In genomic region chr1:39474516-39474915, GRCm38 (mm10) we compare ENCODE assay signal across 13 mouse cellular contexts.
"Had no signal": no experiment of that assay in that cellular context is flagged by ENCODE, and none has a peak within 500 bp of the region (broad histone marks: within the 10 kb centered on the region; RNA-seq: fewer than 3 reads in every experiment).

No protein-coding gene starts in this region.

- H3K4me3 ChIP-seq: limb, embryonic 15.5 days; liver, embryonic 13.5 days; midbrain, embryonic 13.5 days; myocyte; neural tube, embryonic 15.5 days had no signal

- H3K9ac ChIP-seq: limb, embryonic 15.5 days; liver, embryonic 13.5 days; midbrain, embryonic 13.5 days; neural tube, embryonic 15.5 days had no signal

- H3K27me3 ChIP-seq: liver, embryonic 13.5 days; neural tube, embryonic 15.5 days had no signal

- H3K4me2 ChIP-seq: limb, embryonic 15.5 days; liver, embryonic 13.5 days; midbrain, embryonic 13.5 days; neural tube, embryonic 15.5 days had no signal

- ATAC-seq: intestine, embryonic 16.5 days; midbrain, embryonic 13.5 days had no signal

- H3K9me3 ChIP-seq: limb, embryonic 15.5 days; neural tube, embryonic 15.5 days had no signal

- DNase-seq: kidney, postnatal 14 days; layer of hippocampus, adult 9-11 months; layer of hippocampus, postnatal 36 days; liver, embryonic 13.5 days; lung, adult 18-20 months; right cerebral cortex, postnatal 25 days; thymus, adult 18-20 months; thymus, postnatal 14 days had no signal

- H3K27ac ChIP-seq: limb, embryonic 15.5 days; liver, embryonic 13.5 days; midbrain, embryonic 13.5 days; neural tube, embryonic 15.5 days had no signal

- H3K36me3 ChIP-seq: limb, embryonic 15.5 days; liver, embryonic 13.5 days; midbrain, embryonic 13.5 days; neural tube, embryonic 15.5 days had no signal
